Mouse (Mus musculus): ENCODE measurements around the gene Foxp4. TPM values are rescaled to one million over a fixed set of nuclear protein-coding genes. Genes with fewer than 3 reads are reported as not detected.

The Foxp4 gene
- total and polyA plus RNA-seq, 3 experiments: 7.1 to 50.5 TPM; not detected in 1

DNA sequence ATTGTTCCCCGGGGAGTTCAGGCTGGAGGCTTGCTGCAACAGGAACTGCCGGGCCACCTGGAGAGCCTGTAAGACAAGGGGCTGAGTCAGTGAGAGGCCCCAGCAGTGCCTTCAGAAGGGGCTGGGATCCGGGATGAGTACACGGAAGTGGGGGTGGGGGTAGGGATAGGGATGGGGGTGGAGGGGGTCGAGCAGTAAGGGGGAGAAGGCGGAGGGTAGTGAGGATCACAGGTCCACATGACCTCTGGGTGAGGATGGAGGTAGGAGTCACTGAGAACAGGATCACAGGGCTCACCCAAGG is 36.3 kb downstream of the Foxp4 start:
- Histone ChIP-seq H3K4me1 (ENCODE audit: control insufficient read depth in 1 of 2, insufficient read depth in 2 of 2, low read length in 2 of 2) (peaks cover 3 to 5% of the 10 kb centered on the region in 2 experiments; a peak in 3 of 4 replicates), H3K27ac (ENCODE audit: control insufficient read depth, low read depth, low read length) (no peak overlapping the region), H3K9me3 (replicated peaks; ENCODE audit: insufficient read depth, low read length) (no peaks in the 10 kb centered on the region), H3K4me3 (ENCODE audit: control insufficient read depth in 1 of 2, insufficient read depth in 1 of 2, low read depth in 2 of 2, low read length in 2 of 2) (no peak overlapping the region), H3K9ac (ENCODE audit: control insufficient read depth, low read depth, low read length, poor library complexity, severe bottlenecking) (no peak overlapping the region), H3K36me3 (ENCODE audit: control insufficient read depth in 1 of 2, insufficient read depth in 2 of 2, low read length in 2 of 2) (peaks cover 0 to 3% of the 10 kb centered on the region in 2 experiments; a peak in 2 of 4 replicates), H3K27me3 (ENCODE audit: control insufficient read depth in 1 of 2, insufficient read depth in 2 of 2, low read length in 2 of 2) (no peaks in the 10 kb centered on the region), H3K79me2 (ENCODE audit: control insufficient read depth, insufficient read depth, low read length, poor library complexity) (no peaks in the 10 kb centered on the region)
- TF ChIP-seq MYB (IDR thresholded peaks at IDR 0.05; ENCODE audit: low read depth, low read length) (no peak), ZKSCAN1 (IDR thresholded peaks at IDR 0.05; ENCODE audit: low read depth, low read length) (no peak), UBTF (IDR thresholded peaks at IDR 0.05; ENCODE audit: borderline replicate concordance, insufficient read depth, low read depth, low read length) (no peak), MYC (IDR thresholded peaks at IDR 0.05; ENCODE audit: low read depth, low read length) (no peak), MXI1 (IDR thresholded peaks at IDR 0.05; ENCODE audit: low read depth, low read length) (no peak), USF1 (IDR thresholded peaks at IDR 0.05; ENCODE audit: low read depth, low read length) (no peak), ELF1 (IDR thresholded peaks at IDR 0.05; ENCODE audit: low read depth, low read length) (no peak), TAL1 (IDR thresholded peaks at IDR 0.05; ENCODE audit: low read length) (no peak), POLR2AphosphoS5 (IDR thresholded peaks at IDR 0.05; ENCODE audit: borderline replicate concordance, low read depth, low read length) (no peak), ZNF384 (IDR thresholded peaks at IDR 0.05; ENCODE audit: low read depth, low read length) (no peak), EP300 (IDR thresholded peaks at IDR 0.05; ENCODE audit: low read depth in 1 of 2, low read length in 2 of 2) (no peak)
- DNase-seq (ENCODE audit: low read depth, low spot score): no peak

DNA sequence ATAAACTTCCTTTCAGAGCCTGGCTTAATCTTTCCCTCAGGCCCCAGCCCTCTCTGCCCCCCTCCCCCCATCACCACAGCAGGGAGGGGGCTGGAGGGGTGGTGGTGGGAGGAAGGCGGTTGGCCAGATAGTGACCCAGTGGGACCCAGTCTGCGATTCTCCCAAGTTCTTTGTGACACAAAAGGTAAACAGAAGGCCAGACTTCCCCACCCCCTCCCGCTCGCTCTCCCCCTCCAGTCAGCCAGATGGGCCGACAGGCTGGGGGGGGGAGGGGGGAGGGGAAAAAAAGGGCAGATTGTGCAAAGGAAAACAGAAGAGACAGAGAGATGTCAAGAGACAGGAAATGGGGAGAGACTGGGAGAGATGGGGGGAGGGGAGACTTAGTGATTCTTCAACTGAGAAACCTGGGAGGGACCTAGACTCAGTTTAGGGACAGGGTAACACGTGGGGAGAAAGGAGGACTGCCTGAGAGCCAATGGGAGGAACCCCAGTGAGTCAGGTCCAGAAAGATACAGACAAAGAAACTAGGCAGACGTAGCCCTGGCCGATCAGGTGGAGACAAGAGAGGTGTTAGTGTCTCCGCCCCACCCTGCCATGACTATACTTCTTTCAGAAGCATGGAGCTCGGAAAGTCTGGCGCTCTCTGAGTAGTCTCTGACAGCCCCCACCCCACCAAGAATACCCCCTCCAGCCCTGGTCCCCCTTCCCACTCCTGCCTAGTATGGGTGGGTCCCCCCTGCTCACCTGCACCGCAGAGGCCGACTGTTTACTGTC is 36.9 kb downstream of the Foxp4 start:
- Histone ChIP-seq H3K9me3 (replicated peaks; ENCODE audit: insufficient read depth, low read length) (no peaks in the 10 kb centered on the region), H3K9ac (ENCODE audit: control insufficient read depth, low read depth, low read length, poor library complexity, severe bottlenecking) (no peak overlapping the region), H3K27ac (ENCODE audit: control insufficient read depth, low read depth, low read length) (no peak overlapping the region), H3K27me3 (ENCODE audit: control insufficient read depth in 1 of 2, insufficient read depth in 2 of 2, low read length in 2 of 2) (no peaks in the 10 kb centered on the region), H3K36me3 (ENCODE audit: control insufficient read depth in 1 of 2, insufficient read depth in 2 of 2, low read length in 2 of 2) (peaks cover 0 to 7% of the 10 kb centered on the region in 2 experiments; a peak in 2 of 4 replicates), H3K4me1 (ENCODE audit: control insufficient read depth in 1 of 2, insufficient read depth in 2 of 2, low read length in 2 of 2) (peaks cover 8 to 9% of the 10 kb centered on the region in 2 experiments; a peak in 3 of 4 replicates), H3K79me2 (ENCODE audit: control insufficient read depth, insufficient read depth, low read length, poor library complexity) (no peaks in the 10 kb centered on the region), H3K4me3 (ENCODE audit: control insufficient read depth in 1 of 2, insufficient read depth in 1 of 2, low read depth in 2 of 2, low read length in 2 of 2) (no peak overlapping the region)
- TF ChIP-seq SIN3A (IDR thresholded peaks at IDR 0.05; ENCODE audit: low read length) (no peak), ZC3H11A (IDR thresholded peaks at IDR 0.05; ENCODE audit: low read depth, low read length) (no peak), TCF12 (IDR thresholded peaks at IDR 0.05; ENCODE audit: low read depth, low read length) (no peak), MXI1 (IDR thresholded peaks at IDR 0.05; ENCODE audit: low read depth, low read length) (no peak), EP300 (IDR thresholded peaks at IDR 0.05; ENCODE audit: low read depth in 1 of 2, low read length in 2 of 2) (no peak), UBTF (IDR thresholded peaks at IDR 0.05; ENCODE audit: borderline replicate concordance, insufficient read depth, low read depth, low read length) (no peak), MAZ (IDR thresholded peaks at IDR 0.05; ENCODE audit: low read depth, low read length) (no peak), SMC3 (IDR thresholded peaks at IDR 0.05; ENCODE audit: low read depth, low read length) (no peak), NELFE (IDR thresholded peaks at IDR 0.05; ENCODE audit: low read depth, low read length) (no peak), ETS1 (IDR thresholded peaks at IDR 0.05; ENCODE audit: low read depth, low read length) (no peak)
- no peak for DNase-seq (ENCODE audit: low read depth, low spot score)
